Mouse (Mus musculus): ENCODE results near the gene Tnni3k.
A peak's percentile ranks its signal among the peaks of the same experiment; 100 is the strongest.

Tnni3k gene

GRCm38 (mm10) chr3:154949551-154949950 is 105.7 kb downstream of the Tnni3k start:
- no peak for DNase-seq

GRCm38 (mm10) chr3:154945688-154946161 is 109.5 kb downstream of the Tnni3k start:
- no peak for DNase-seq

GRCm38 (mm10) chr3:154927757-154928156 is 127.5 kb downstream of the Tnni3k start:
- no peak for DNase-seq

- no peak for DNase-seq
These were observed 130.3 kb downstream of the Tnni3k start for GRCm38 (mm10) chr3:154924936-154925335.

GRCm38 (mm10) chr3:154915566-154915965 is 139.6 kb downstream of the Tnni3k start:
- DNase-seq: no peak

- DNase-seq: no peak
These were observed 141.6 kb downstream of the Tnni3k start for GRCm38 (mm10) chr3:154913641-154914040.

GRCm38 (mm10) chr3:154896737-154897136 is 158.5 kb downstream of the Tnni3k start:
- peak; percentile 8 to 68 for DNase-seq

- no peak for DNase-seq
These were observed 162.0 kb downstream of the Tnni3k start for GRCm38 (mm10) chr3:154893225-154893624.

GRCm38 (mm10) chr3:154885452-154885851 is 169.8 kb downstream of the Tnni3k start:
- DNase-seq: no peak

- DNase-seq: no peak
These were observed 170.2 kb downstream of the Tnni3k start for GRCm38 (mm10) chr3:154885048-154885447.

GRCm38 (mm10) chr3:154881428-154881986 is 173.7 kb downstream of the Tnni3k start:
- DNase-seq: no peak

- peak; percentile 7 for DNase-seq
These were observed 174.7 kb downstream of the Tnni3k start for GRCm38 (mm10) chr3:154880536-154880939.

GRCm38 (mm10) chr3:154880108-154880507 is 175.1 kb downstream of the Tnni3k start:
- no peak for DNase-seq

GRCm38 (mm10) chr3:154879515-154879914 is 175.7 kb downstream of the Tnni3k start:
- DNase-seq: no peak

GRCm38 (mm10) chr3:154879080-154879479 is 176.1 kb downstream of the Tnni3k start:
- DNase-seq: no peak

GRCm38 (mm10) chr3:154868807-154869206 is 186.4 kb downstream of the Tnni3k start:
- no peak for DNase-seq

- DNase-seq: no peak
These were observed 193.3 kb downstream of the Tnni3k start for GRCm38 (mm10) chr3:154861921-154862320.

GRCm38 (mm10) chr3:154859721-154860120 is 195.5 kb downstream of the Tnni3k start:
- no peak for DNase-seq

GRCm38 (mm10) chr3:154853257-154853656 is 201.9 kb downstream of the Tnni3k start:
- no peak for DNase-seq

- no peak for DNase-seq
These were observed 202.9 kb downstream of the Tnni3k start for GRCm38 (mm10) chr3:154852281-154852680.

GRCm38 (mm10) chr3:154842247-154842646 is 213.0 kb downstream of the Tnni3k start:
- no peak for DNase-seq

- no peak for DNase-seq
These were observed 214.1 kb downstream of the Tnni3k start for GRCm38 (mm10) chr3:154841076-154841475.

- no peak for DNase-seq
These were observed 217.3 kb downstream of the Tnni3k start for GRCm38 (mm10) chr3:154837861-154838260.

- no peak for DNase-seq
These were observed 219.1 kb downstream of the Tnni3k start for GRCm38 (mm10) chr3:154836137-154836536.

GRCm38 (mm10) chr3:154834373-154834772 is 220.8 kb downstream of the Tnni3k start:
- no peak for DNase-seq
